Mouse (Mus musculus): ENCODE results near the gene Gm3371.
"Not testable (repeated sequence)": the region's sequence is repeated elsewhere in the genome, so short reads cannot be mapped to it uniquely, and the experiment has no call there.

Gene Gm3371

DNA sequence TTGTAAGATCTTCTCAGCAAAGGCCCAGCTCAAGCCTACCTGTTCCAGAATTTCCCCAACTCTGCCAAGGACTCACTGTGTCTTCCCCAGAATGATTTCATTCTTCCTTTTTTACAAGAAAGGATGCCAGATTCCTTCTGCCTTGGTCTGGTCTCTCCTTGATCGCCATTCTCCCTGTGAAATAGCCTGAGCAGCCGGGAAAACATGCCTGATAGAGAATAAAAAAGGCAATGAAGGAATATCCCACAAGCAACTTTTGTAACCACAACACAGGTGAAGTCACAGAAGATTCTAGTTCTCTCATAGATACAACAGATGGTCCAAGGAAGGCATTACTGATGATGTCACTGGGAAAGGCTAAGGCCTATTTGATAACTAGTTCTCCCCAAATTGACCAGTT, at the start of gene Gm3371:
TSS of gene Gm3371 (minus strand) at position 101 of the 400 bp plus-strand sequence.
- not testable (repeated sequence) for DNase-seq

DNA sequence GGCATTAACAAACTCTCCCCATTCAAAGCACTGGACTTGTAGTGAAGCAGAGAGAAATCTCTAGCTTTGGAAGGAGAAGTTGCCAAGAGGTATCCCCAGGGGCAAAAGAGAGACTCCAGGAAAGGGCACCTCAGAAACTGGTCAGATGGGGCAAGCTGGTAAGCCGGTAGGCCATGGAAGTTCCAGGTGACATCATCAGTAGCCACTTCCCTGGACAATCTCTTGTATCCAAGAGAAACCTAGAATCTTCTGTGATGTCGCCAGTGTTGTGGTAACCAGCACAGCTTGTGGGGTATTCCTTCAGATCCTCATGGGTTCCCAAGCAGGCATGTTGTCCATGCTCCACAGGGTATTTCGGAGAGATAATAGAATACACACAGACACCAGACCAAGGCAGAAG, 22.8 kb upstream of the Gm3371 start, which contains the start of gene Gm8232:
TSS of gene Gm8232 (plus strand) at position 301 of the 400 bp plus-strand sequence.
- DNase-seq = not testable (repeated sequence)

DNA sequence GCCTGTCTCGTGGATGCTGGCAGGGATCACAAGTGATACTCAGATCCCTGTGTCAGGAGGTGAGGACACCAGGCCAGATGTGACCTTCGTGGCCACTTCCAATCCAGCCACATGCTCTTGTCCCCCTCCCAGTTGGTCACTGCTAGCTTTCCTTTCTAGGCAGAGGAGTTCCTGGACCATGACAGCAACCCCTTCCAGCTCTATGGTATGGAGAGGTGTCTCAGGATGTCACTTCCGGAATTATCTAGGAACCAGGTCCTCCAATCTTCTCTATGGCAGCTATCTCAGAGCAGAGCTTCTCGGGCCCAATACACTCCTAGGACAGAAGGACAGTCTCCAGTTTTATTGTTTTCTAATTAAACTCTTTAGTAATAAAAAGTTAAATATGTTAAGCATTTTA, 26.3 kb downstream of the Gm3371 start:
- DNase-seq = not testable (repeated sequence)

DNA sequence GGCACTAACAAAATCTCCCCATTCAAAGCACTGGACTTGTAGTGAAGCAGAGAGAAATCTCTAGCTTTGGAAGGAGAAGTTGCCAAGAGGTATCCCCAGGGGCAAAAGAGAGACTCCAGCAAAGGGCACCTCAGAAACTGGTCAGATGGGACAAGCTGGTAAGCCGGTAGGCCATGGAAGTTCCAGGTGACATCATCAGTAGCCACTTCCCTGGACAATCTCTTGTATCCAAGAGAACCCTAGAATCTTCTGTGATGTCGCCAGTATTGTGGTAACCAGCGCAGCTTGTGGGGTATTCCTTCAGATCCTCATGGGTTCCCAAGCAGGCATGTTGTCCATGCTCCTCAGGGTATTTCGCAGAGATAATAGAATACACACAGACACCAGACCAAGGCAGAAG, 45.4 kb downstream of the Gm3371 start, which contains the start of gene Gm8229:
TSS of gene Gm8229 (plus strand) at position 301 of the 400 bp plus-strand sequence.
- DNase-seq = not testable (repeated sequence)

DNA sequence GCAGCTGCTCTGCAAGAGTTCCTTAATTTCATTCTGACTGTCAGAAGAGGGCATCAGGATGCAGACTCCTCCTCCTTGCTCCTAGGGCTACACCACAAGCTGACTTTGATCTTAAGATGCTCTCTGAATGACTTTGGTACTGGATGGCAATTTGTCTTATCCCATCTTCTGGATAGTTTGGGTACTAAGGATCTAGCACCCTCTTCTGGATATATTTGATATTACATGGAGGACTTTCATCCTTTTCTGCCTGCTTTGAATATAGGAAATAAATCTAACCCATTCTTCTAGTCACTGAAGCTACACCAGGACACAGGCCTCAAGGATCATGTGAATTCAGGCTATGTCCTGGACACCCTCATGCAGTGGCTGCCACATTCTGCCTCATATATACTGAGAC, 48.2 kb downstream of the Gm3371 start:
- DNase-seq = not testable (repeated sequence)

DNA sequence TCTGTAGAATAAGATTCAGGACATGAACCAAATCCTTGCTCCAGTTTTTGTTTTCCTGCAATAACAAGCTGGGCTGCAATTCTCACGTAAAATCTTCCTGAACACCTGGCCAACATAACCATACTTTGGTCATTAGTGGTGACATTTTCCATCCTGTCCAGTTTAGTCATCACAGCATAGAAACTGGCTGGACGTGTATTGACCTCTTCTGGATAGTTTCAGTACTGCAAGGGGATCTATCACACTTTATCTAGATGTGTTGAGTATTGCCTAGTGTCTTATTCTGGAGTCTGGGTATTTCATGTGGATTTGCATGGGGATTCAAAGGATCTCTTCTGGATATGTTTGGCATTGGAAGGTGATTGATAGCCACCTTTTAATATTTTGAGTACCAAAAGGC, 49.1 kb downstream of the Gm3371 start:
- DNase-seq = not testable (repeated sequence)
